Mouse (Mus musculus) limb, embryonic 14.5 days (tissue): Measurements from ENCODE around the gene Madcam1. TPM values are rescaled to one million over a fixed set of nuclear protein-coding genes. Genes with fewer than 3 reads are reported as not detected.
A peak's percentile ranks its signal among the peaks of the same experiment; 100 is the strongest.

Experiments
- ATAC-seq: fragments of 200-750 bp; cut with Nextera tagmentation; 2 replicates; pipeline ENCODE4 v1.8.0; 2017; ENCODE audit warnings: low read depth, moderate number of reproducible peaks, moderate TSS enrichment; ENCODE audit not compliant: low FRiP score
- DNase-seq: peaks from one replicate; pipeline ENCODE4 v3.0.0-alpha.2; 2015; ENCODE audit warnings: low spot score
- H3K27ac ChIP-seq: fragments of 300-500 bp; sonication (generic); replicated peaks from 2 replicates; pipeline ENCODE4 v1.5.1; 2014; ENCODE audit warnings: low read depth, mild to moderate bottlenecking, low read length, moderate library complexity, mixed read lengths
- H3K27me3 ChIP-seq: fragments of 300-500 bp; sonication (generic); 2 replicates; pipeline ENCODE4 v1.6.1; 2014; ENCODE audit warnings: low read length, mixed read lengths; ENCODE audit not compliant: control insufficient read depth, insufficient read depth
- H3K36me3 ChIP-seq: fragments of 300-500 bp; sonication (generic); 2 replicates; pipeline ENCODE4 v1.6.1; 2014; ENCODE audit warnings: mild to moderate bottlenecking, low read length, moderate library complexity, mixed read lengths; ENCODE audit not compliant: control insufficient read depth, insufficient read depth
- H3K4me1 ChIP-seq: fragments of 300-500 bp; sonication (generic); 2 replicates; pipeline ENCODE4 v1.6.1; 2014; ENCODE audit warnings: antibody characterized with exemption, low read length, mixed read lengths; ENCODE audit not compliant: control insufficient read depth, insufficient read depth
- H3K4me2 ChIP-seq: fragments of 300-500 bp; sonication (generic); replicated peaks from 2 replicates; pipeline ENCODE4 v1.6.1; 2014; ENCODE audit warnings: low read depth, mild to moderate bottlenecking, low read length, moderate library complexity; ENCODE audit not compliant: severe bottlenecking
- H3K4me3 ChIP-seq: fragments of 300-500 bp; sonication (generic); replicated peaks from 2 replicates; pipeline ENCODE4 v1.5.1; 2014; ENCODE audit warnings: low read length
- H3K9ac ChIP-seq: fragments of 300-500 bp; sonication (generic); 2 replicates; pipeline ENCODE4 v1.6.1; 2014; ENCODE audit warnings: mild to moderate bottlenecking, low read depth, low read length, moderate library complexity; ENCODE audit not compliant: severe bottlenecking
- H3K9me3 ChIP-seq: fragments of 300-500 bp; sonication (generic); 2 replicates; pipeline ENCODE4 v1.6.1; 2016; ENCODE audit warnings: low read length; ENCODE audit not compliant: control insufficient read depth
- POLR2A ChIP-seq: fragments of 200-500 bp; IDR thresholded peaks from 2 replicates; pipeline ENCODE4 v1.8.0; 2012; ENCODE audit warnings: inconsistent platforms, mild to moderate bottlenecking, moderate library complexity, borderline replicate concordance; ENCODE audit not compliant: insufficient read depth, insufficient read length; ENCODE audit errors: extremely low read depth
- WGBS: fragments of 180-500 bp; shearing (Covaris S2); extraction: QIAGEN DNeasy Blood & Tissue Kit; methylation state at CpG from one replicate; pipeline ENCODE4 v1.1.7; 2014; 5-methylcytosine and 5-hydroxymethylcytosine counted together
- polyA plus RNA-seq, 2 experiments: library from polyadenylated mRNA; depleted of rRNA in 1 of 2; stranded (reverse) in 1 of 2; unstranded in 1 of 2; fragments of >200 nt; fragmentation: Nextera tagmentation in 1 of 2; extraction: Ambion mirVana in 1 of 2; gene quantifications; 2 replicates each; pipeline versions ENCODE4 v1.2.1 to v1.2.3; 2012 to 2014

The Madcam1 gene
- polyA plus RNA-seq (2012; rRNA removed) (5.0 and 8.4 TPM in 2 replicates), polyA plus RNA-seq (2014; fragmentation: Nextera tagmentation; extraction: Ambion mirVana) (8.2 and 11.5 TPM in 2 replicates)

- Histone ChIP-seq H3K4me1 (no peaks in the 10 kb centered on the region), H3K9me3 (no peaks in the 10 kb centered on the region), H3K4me3 (no peak within 1 kb of the TSS), H3K27me3 (no peaks in the 10 kb centered on the region), H3K36me3 (no peaks in the 10 kb centered on the region), H3K27ac (no peak within 1 kb of the TSS), H3K9ac (no peak within 1 kb of the TSS), H3K4me2 (no peak within 1 kb of the TSS)
- DNase-seq (peak; percentile 64), ATAC-seq (no peak)
- TF ChIP-seq POLR2A = no peak
- WGBS = 13% methylated on average over 13 of the region's 13 CpGs
Observed at GRCm38 (mm10) chr10:79664131-79664665, at the start of gene Madcam1. TSS of gene Madcam1 (plus strand) at chr10:79664559.

- Histone ChIP-seq H3K27ac (no peak overlapping the region), H3K4me2 (no peak overlapping the region), H3K4me1 (peaks cover 4% of the 10 kb centered on the region; the same call in 1 of the 2 replicates), H3K27me3 (peaks cover 21% of the 10 kb centered on the region), H3K4me3 (no peak overlapping the region), H3K36me3 (no peaks in the 10 kb centered on the region; the same call in 1 of the 2 replicates), H3K9ac (no peak overlapping the region), H3K9me3 (no peaks in the 10 kb centered on the region)
- DNase-seq = no peak
- no peak for ATAC-seq
- no peak for TF ChIP-seq POLR2A
- 13% methylated on average over 8 of the region's 8 CpGs for WGBS
Observed at GRCm38 (mm10) chr10:79615860-79616259, 48.5 kb upstream of the Madcam1 start.

- Histone ChIP-seq H3K4me2 (no peak overlapping the region), H3K36me3 (no peaks in the 10 kb centered on the region; the same call in 1 of the 2 replicates), H3K27me3 (peaks cover 21% of the 10 kb centered on the region), H3K4me3 (no peak overlapping the region), H3K9me3 (no peaks in the 10 kb centered on the region), H3K4me1 (peaks cover 4% of the 10 kb centered on the region; the same call in 1 of the 2 replicates), H3K9ac (no peak overlapping the region), H3K27ac (no peak overlapping the region)
- 90% methylated on average over 5 of the region's 5 CpGs for WGBS
- ATAC-seq = no peak
- TF ChIP-seq POLR2A = no peak
- no peak for DNase-seq
Observed at GRCm38 (mm10) chr10:79616376-79616775, 48.0 kb upstream of the Madcam1 start.

- Histone ChIP-seq H3K4me3 (no peak overlapping the region), H3K36me3 (no peaks in the 10 kb centered on the region), H3K9me3 (no peaks in the 10 kb centered on the region), H3K4me2 (no peak overlapping the region), H3K4me1 (no peaks in the 10 kb centered on the region), H3K9ac (no peak overlapping the region), H3K27ac (no peak overlapping the region), H3K27me3 (no peaks in the 10 kb centered on the region)
- 72% methylated on average over 11 of the region's 12 CpGs for WGBS
- DNase-seq (no peak), ATAC-seq (no peak)
- no peak for TF ChIP-seq POLR2A
Observed at GRCm38 (mm10) chr10:79623950-79624349, 40.4 kb upstream of the Madcam1 start.

GRCm38 (mm10) chr10:79625398-79625797 is 39.0 kb upstream of the Madcam1 start:
- no peak for TF ChIP-seq POLR2A

GRCm38 (mm10) chr10:79626156-79626555 is 38.2 kb upstream of the Madcam1 start:
- no peak for ATAC-seq
- no peak overlapping the region for H3K27ac ChIP-seq
- no peaks in the 10 kb centered on the region for H3K27me3 ChIP-seq
- no peak overlapping the region for H3K4me3 ChIP-seq
- no peak overlapping the region for H3K9ac ChIP-seq
- WGBS = 83% methylated on average over 10 of the region's 10 CpGs
- no peaks in the 10 kb centered on the region for H3K9me3 ChIP-seq
- no peak overlapping the region for H3K4me2 ChIP-seq
- TF ChIP-seq POLR2A = no peak
- H3K36me3 ChIP-seq = no peaks in the 10 kb centered on the region
- DNase-seq = no peak
- no peaks in the 10 kb centered on the region for H3K4me1 ChIP-seq

More at GRCm38 (mm10) chr10:79625398-79625797, 39.0 kb upstream of the Madcam1 start:
- no peak overlapping the region for H3K4me3 ChIP-seq
- no peaks in the 10 kb centered on the region for H3K9me3 ChIP-seq
- no peak for DNase-seq
- H3K27ac ChIP-seq = no peak overlapping the region
- no peaks in the 10 kb centered on the region for H3K4me1 ChIP-seq
- no peaks in the 10 kb centered on the region for H3K36me3 ChIP-seq
- no peaks in the 10 kb centered on the region for H3K27me3 ChIP-seq
- no peak for ATAC-seq
- H3K9ac ChIP-seq = no peak overlapping the region
- H3K4me2 ChIP-seq = no peak overlapping the region
- WGBS = 84% methylated on average over 9 of the region's 9 CpGs
